Mouse (Mus musculus) C2C12 (cell line): ENCODE measurements around the gene Nedd9.

Experiments
- CTCF ChIP-seq: IDR thresholded peaks from one replicate; pipeline ENCODE4 v1.5.1; 2011; ENCODE audit not compliant: control insufficient read depth, insufficient read depth, insufficient read length
- MAX ChIP-seq: IDR thresholded peaks from one replicate; pipeline ENCODE4 v1.6.1; 2011; ENCODE audit warnings: mild to moderate bottlenecking, control low read depth
- MYOG ChIP-seq: IDR thresholded peaks from one replicate; pipeline ENCODE4 v1.6.1; 2011; ENCODE audit not compliant: control insufficient read depth, insufficient read length; ENCODE audit errors: extremely low read depth
- USF1 ChIP-seq: IDR thresholded peaks from one replicate; pipeline ENCODE4 v1.6.1; 2011; ENCODE audit warnings: low read depth, mild to moderate bottlenecking, control low read depth, moderate library complexity

DNA sequence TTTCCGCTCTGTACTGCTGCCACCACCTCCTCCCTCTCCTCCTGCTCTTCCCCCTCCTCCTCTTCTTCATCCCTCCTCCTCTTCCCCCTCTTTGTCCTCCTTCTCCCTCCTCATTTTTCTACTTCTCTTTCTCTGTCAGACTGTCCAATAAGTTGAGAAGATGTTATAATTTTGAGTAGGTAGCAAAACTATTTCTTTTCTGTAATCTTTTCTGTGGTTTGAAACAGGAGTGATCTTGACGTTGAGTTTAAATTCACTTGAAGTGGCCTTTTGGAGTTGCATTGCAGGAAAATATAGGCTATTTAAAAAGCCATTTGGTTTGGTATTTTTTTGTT, 214 bp upstream of the Nedd9 start:
- TF ChIP-seq CTCF (no peak), USF1 (no peak), MYOG (no peak), MAX (no peak)
